Mouse (Mus musculus) adrenal gland, postnatal 36 days (tissue): ENCODE measurements at regions not wholly inside any gene's neighbourhood (a gene's known extent, or its start where the extent isn't known, plus 50 kb on each side); places are given as distances from the start of the nearest gene placed in this dataset.

Source experiments
- DNase-seq, 2 experiments: peaks; one replicate each; pipeline ENCODE4 v3.0.0; 2021; ENCODE audit warnings: mixed read lengths in 1 of 2

- DNase-seq, result no peak
Observed at GRCm38 (mm10) chr11:105538421-105539210, 51.2 kb upstream of the Tanc2 start.

GRCm38 (mm10) chr11:105532616-105533015 lies 57.2 kb upstream of the Tanc2 start:
- no peak for DNase-seq

- peak; percentile 14 to 54 for DNase-seq
Observed at GRCm38 (mm10) chr11:105530711-105531157, 59.1 kb upstream of the Tanc2 start.

- DNase-seq, result no peak
Observed at GRCm38 (mm10) chr11:105526066-105526465, 63.7 kb upstream of the Tanc2 start.

- DNase-seq, result peak; percentile 20 to 39
Observed at GRCm38 (mm10) chr11:105525608-105526007, 64.2 kb upstream of the Tanc2 start.

- DNase-seq, result no peak
Observed at GRCm38 (mm10) chr11:105524400-105524799, 65.4 kb upstream of the Tanc2 start.

GRCm38 (mm10) chr11:105523765-105524164 lies 66.0 kb upstream of the Tanc2 start:
- DNase-seq, result no peak

- DNase-seq, result no peak
Observed at GRCm38 (mm10) chr11:105520398-105520797, 63.9 kb upstream of the March10 start.

GRCm38 (mm10) chr11:105513275-105513674 lies 56.7 kb upstream of the March10 start:
- no peak for DNase-seq

GRCm38 (mm10) chr11:105510626-105511025 lies 54.1 kb upstream of the March10 start:
- DNase-seq, result no peak

GRCm38 (mm10) chr11:105510056-105510455 lies 53.5 kb upstream of the March10 start:
- no peak for DNase-seq

GRCm38 (mm10) chr11:105508660-105509038 lies 52.1 kb upstream of the March10 start:
- no peak for DNase-seq

- no peak for DNase-seq
Observed at GRCm38 (mm10) chr11:105507972-105508659, 51.6 kb upstream of the March10 start.

- DNase-seq, result no peak
Observed at GRCm38 (mm10) chr11:105507332-105507971, 50.9 kb upstream of the March10 start.
